11 mouse cellular contexts compared by ENCODE assay signal in the genomic region with DNA sequence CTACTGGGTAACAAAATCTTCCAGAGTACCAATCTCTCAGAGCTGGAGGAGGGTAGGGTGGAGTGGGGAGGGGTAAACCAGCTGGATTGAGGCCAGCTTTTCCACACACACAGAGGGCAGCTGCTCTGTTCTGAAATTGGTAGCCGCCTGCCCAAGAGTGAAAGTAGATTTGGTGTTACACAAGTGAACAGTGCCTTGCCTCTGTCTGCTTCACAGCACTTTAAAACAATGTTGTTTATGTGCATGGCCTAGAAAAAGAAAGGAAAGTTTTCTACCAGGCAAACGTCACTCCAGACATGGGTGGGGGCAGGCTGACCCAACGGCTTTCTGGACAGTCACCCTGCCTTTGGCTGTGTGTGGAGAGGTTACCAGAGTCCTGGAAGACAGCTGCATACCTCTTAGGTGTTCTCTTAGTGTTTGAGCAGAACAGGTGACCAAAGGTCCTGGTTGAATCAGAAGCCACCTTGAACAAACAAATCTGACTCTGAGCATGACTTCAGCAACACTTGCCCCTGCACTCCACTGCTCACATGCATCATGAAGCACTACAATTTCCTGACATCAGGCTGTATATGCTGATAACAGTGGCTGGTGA. TPM values are rescaled to one million over a fixed set of nuclear protein-coding genes. Genes with fewer than 3 reads are reported as not detected.
A peak's percentile ranks its signal among the peaks of the same experiment; 100 is the strongest.
DNase-seq lines count a peak whose midpoint lies in the region; ATAC-seq and TF ChIP-seq lines count a peak whose summit lies in the region.
"Had no signal": no experiment of that assay in that cellular context is flagged by ENCODE, and none has a peak within 500 bp of the region (broad histone marks: within the 10 kb centered on the region; RNA-seq: fewer than 3 reads in every experiment).

No protein-coding gene starts in this region.

- H3K9ac ChIP-seq in midbrain, embryonic 16.5 days (ENCODE audit: low read depth, low read length): no peak overlapping the region

- H3K27me3 ChIP-seq in kidney, adult 2 months (replicated peaks; ENCODE audit: control insufficient read depth, insufficient read depth, low read length): no peaks in the 10 kb centered on the region
- no peaks in the 10 kb centered on the region for H3K27me3 ChIP-seq in midbrain, embryonic 16.5 days (ENCODE audit: control insufficient read depth, insufficient read depth, low read depth, low read length)

- H3K4me1 ChIP-seq in brown adipose tissue, adult 24 weeks (ENCODE audit: control insufficient read depth, insufficient read depth, insufficient read length, low read length): no peaks in the 10 kb centered on the region
- peaks cover 37% of the 10 kb centered on the region for H3K4me1 ChIP-seq in kidney, adult 2 months (ENCODE audit: control insufficient read depth, insufficient read depth, low read length)
- no peaks in the 10 kb centered on the region for H3K4me1 ChIP-seq in midbrain, embryonic 16.5 days (ENCODE audit: control insufficient read depth, insufficient read depth, low read length)

- no peak for TF ChIP-seq CTCF in layer of hippocampus, adult 2 months (conservative IDR thresholded peaks at IDR 0.05)
- no peak for TF ChIP-seq CTCF in kidney, adult 2 months (conservative IDR thresholded peaks at IDR 0.05; ENCODE audit: insufficient read depth, insufficient read length, low read depth, low read length)

- no peaks in the 10 kb centered on the region; the same call in 1 of the 2 replicates for H3K36me3 ChIP-seq in kidney, adult 2 months (ENCODE audit: control insufficient read depth, insufficient read depth, low read length)
- H3K36me3 ChIP-seq in midbrain, embryonic 16.5 days (ENCODE audit: control insufficient read depth, insufficient read depth, low read length): no peaks in the 10 kb centered on the region

- 0 out of 2 replicates have a peak overlapping the region, but pooled peaks have one; percentile 2 for H3K27ac ChIP-seq in layer of hippocampus, adult 2 months
- 0 out of 2 replicates have a peak overlapping the region, but pooled peaks have one; percentile 29 for H3K27ac ChIP-seq in brown adipose tissue, adult 24 weeks (replicated peaks; ENCODE audit: low read depth, low read length)
- peak overlapping the region; percentile 99 for H3K27ac ChIP-seq in kidney, adult 2 months (ENCODE audit: insufficient read depth, low read depth, low read length)
- no peak overlapping the region for H3K27ac ChIP-seq in midbrain, embryonic 16.5 days (ENCODE audit: low read length)

- H3K9me3 ChIP-seq in midbrain, embryonic 16.5 days (replicated peaks; ENCODE audit: control insufficient read depth, low read length, poor library complexity, severe bottlenecking): no peaks in the 10 kb centered on the region

- WGBS in kidney, adult 2 months: 18% methylated on average over 3 of the region's 3 CpGs
- WGBS in midbrain, embryonic 16.5 days: 65% methylated on average over 3 of the region's 3 CpGs

- H3K4me3 ChIP-seq in layer of hippocampus, adult 2 months: no peak overlapping the region
- no peak overlapping the region for H3K4me3 ChIP-seq in brown adipose tissue, adult 24 weeks (ENCODE audit: insufficient read depth, low read depth, low read length)
- no peak overlapping the region for H3K4me3 ChIP-seq in kidney, adult 2 months (ENCODE audit: insufficient read depth, low read depth, low read length)
- H3K4me3 ChIP-seq in midbrain, embryonic 16.5 days (ENCODE audit: low read depth, low read length): no peak overlapping the region

- ATAC-seq in midbrain, embryonic 16.5 days: peak; percentile 60

- no peak for DNase-seq in layer of hippocampus, adult 2 months (ENCODE audit: low spot score in 2 of 2)
- no peak for DNase-seq in layer of hippocampus, postnatal 14 days (ENCODE audit: low spot score in 2 of 2)
- DNase-seq in kidney, adult 2 months: peak; percentile 69
- no peak for DNase-seq in thymus, postnatal 36 days
- DNase-seq in natural killer cell, adult 2 months (ENCODE audit: low spot score in 2 of 2): no peak
- no peak for DNase-seq in embryo, embryonic 11 days
- DNase-seq: cerebellum, adult 9-10 months; heart, postnatal 14 days had no signal

- H3K4me2 ChIP-seq in midbrain, embryonic 16.5 days (ENCODE audit: low read length): no peak overlapping the region

- no peak for TF ChIP-seq POLR2A in kidney, adult 2 months (IDR thresholded peaks at IDR 0.05; ENCODE audit: low read depth, low read length)

RNA-seq across cellular contexts. Expression of gene Egfr, which starts 17.8 kb away (rescaled TPM):
- total RNA-seq in layer of hippocampus, adult 2 months (2021): 10 to 100 TPM; 12.3 to 12.9 TPM
- 10 to 100 TPM; 17.6 to 19.0 TPM for total RNA-seq in layer of hippocampus, postnatal 14 days (2021)
- polyA plus RNA-seq in brown adipose tissue, adult 24 weeks (2012; ENCODE audit: insufficient read depth, insufficient read length, missing spikeins): 4.5 and 5.9 TPM in 2 replicates
- 19.9 and 41.0 TPM in 2 replicates for polyA plus RNA-seq in kidney, adult 2 months (2012; rRNA removed)
- polyA plus RNA-seq in midbrain, embryonic 16.5 days (2015; fragmentation: Nextera tagmentation; extraction: Ambion mirVana): 4.0 and 8.3 TPM in 2 replicates
- total RNA-seq: MEL had no signal
